Mouse (Mus musculus) gastrocnemius, adult 8-10 months (tissue): ENCODE data around the gene Ppp1r9a. TPM values are rescaled to one million over a fixed set of nuclear protein-coding genes. Genes with fewer than 3 reads are reported as not detected.

Experiments used
- DNase-seq, 2 experiments: peaks; one replicate each; pipeline ENCODE4 v3.0.0; 2022; ENCODE audit warnings: low spot score in 2 of 2
- total RNA-seq, 4 experiments: library from RNA; stranded (reverse); gene quantifications; 2 replicates each; pipeline ENCODE4 v1.2.4; 2022

Ppp1r9a gene
- total RNA-seq, 4 experiments from 2014 or later, result 0.63 to 1.9 (median 1.3) TPM

- DNase-seq, result no peak
Measured at GRCm38 (mm10) chr6:5154786-5155185, 252.1 kb downstream of the Ppp1r9a start.

- no peak for DNase-seq
Measured at GRCm38 (mm10) chr6:5155313-5155927, 252.7 kb downstream of the Ppp1r9a start.

- no peak for DNase-seq
Measured at GRCm38 (mm10) chr6:5156541-5157425, 254.1 kb downstream of the Ppp1r9a start.

GRCm38 (mm10) chr6:5159385-5159791 is 256.7 kb downstream of the Ppp1r9a start:
- no peak for DNase-seq

- DNase-seq, result no peak
Measured at GRCm38 (mm10) chr6:5162052-5162451, 259.3 kb downstream of the Ppp1r9a start.

- DNase-seq, result no peak
Measured at GRCm38 (mm10) chr6:5163507-5164144, 260.9 kb downstream of the Ppp1r9a start.

- no peak for DNase-seq
Measured at GRCm38 (mm10) chr6:5164855-5165254, 262.1 kb downstream of the Ppp1r9a start.

GRCm38 (mm10) chr6:5167051-5167677 is 264.4 kb downstream of the Ppp1r9a start:
- DNase-seq, result no peak

GRCm38 (mm10) chr6:5168158-5168557 is 265.4 kb downstream of the Ppp1r9a start:
- no peak for DNase-seq

GRCm38 (mm10) chr6:5171418-5171817 is 268.7 kb downstream of the Ppp1r9a start:
- no peak for DNase-seq

- DNase-seq, result no peak
Measured at GRCm38 (mm10) chr6:5172571-5172970, 269.9 kb downstream of the Ppp1r9a start.

- DNase-seq, result no peak
Measured at GRCm38 (mm10) chr6:5174179-5174812, 271.6 kb downstream of the Ppp1r9a start.

- DNase-seq, result no peak
Measured at GRCm38 (mm10) chr6:5177967-5178891, 275.5 kb downstream of the Ppp1r9a start.

- DNase-seq, result no peak
Measured at GRCm38 (mm10) chr6:5179189-5179588, 276.5 kb downstream of the Ppp1r9a start.

GRCm38 (mm10) chr6:5180645-5181044 is 277.9 kb downstream of the Ppp1r9a start:
- no peak for DNase-seq

- DNase-seq, result no peak
Measured at GRCm38 (mm10) chr6:5186229-5186950, 283.7 kb downstream of the Ppp1r9a start.

GRCm38 (mm10) chr6:5187586-5187985 is 284.9 kb downstream of the Ppp1r9a start:
- no peak for DNase-seq

GRCm38 (mm10) chr6:5188036-5188435 is 285.3 kb downstream of the Ppp1r9a start:
- DNase-seq, result no peak

GRCm38 (mm10) chr6:5188938-5189337 is 286.2 kb downstream of the Ppp1r9a start:
- DNase-seq, result no peak
